Mouse (Mus musculus) spleen, embryonic (tissue): ENCODE measurements around the gene Il2.

Experiments used
- CTCF ChIA-PET: fragments of 350-600 bp; sonication (Branson Sonifier 250); formaldehyde crosslinking; loops from one replicate; lab custom pipeline; 2022; lab: Charles Lee

Il2 gene

GRCm38 (mm10) chr3:37125655-37126054 is at the start of gene Il2:
TSS of gene Il2 (minus strand) at chr3:37125959.
- CTCF ChIA-PET = no interaction called here

GRCm38 (mm10) chr3:37174711-37175572 is 49.2 kb upstream of the Il2 start:
- CTCF ChIA-PET = no interaction called here

- CTCF ChIA-PET = no interaction called here
These were observed 47.5 kb upstream of the Il2 start for GRCm38 (mm10) chr3:37173285-37173684.

GRCm38 (mm10) chr3:37169283-37169682 is 43.5 kb upstream of the Il2 start:
- CTCF ChIA-PET = no interaction called here

GRCm38 (mm10) chr3:37161096-37161495 is 35.3 kb upstream of the Il2 start:
- CTCF ChIA-PET = no interaction called here

GRCm38 (mm10) chr3:37158246-37158645 is 32.5 kb upstream of the Il2 start:
- CTCF ChIA-PET = no interaction called here

GRCm38 (mm10) chr3:37157082-37157481 is 31.3 kb upstream of the Il2 start:
- CTCF ChIA-PET = no interaction called here

- CTCF ChIA-PET = interaction anchor here (0.6 kb wide), 1 partner anchor 54 kb away, joined by 3 read pairs; no protein-coding TSS in a partner anchor
These were observed 28.6 kb upstream of the Il2 start for GRCm38 (mm10) chr3:37154396-37154795.

GRCm38 (mm10) chr3:37153004-37153403 is 27.2 kb upstream of the Il2 start:
- CTCF ChIA-PET = interaction anchor here (0.5 kb wide), 1 partner anchor 148 kb away, joined by 4 read pairs; no protein-coding TSS in a partner anchor

- CTCF ChIA-PET = no interaction called here
These were observed 26.5 kb upstream of the Il2 start for GRCm38 (mm10) chr3:37152274-37152673.

- CTCF ChIA-PET = no interaction called here
These were observed 21.1 kb upstream of the Il2 start for GRCm38 (mm10) chr3:37146810-37147209.

GRCm38 (mm10) chr3:37146406-37146805 is 20.6 kb upstream of the Il2 start:
- CTCF ChIA-PET = no interaction called here

GRCm38 (mm10) chr3:37144979-37145378 is 19.2 kb upstream of the Il2 start:
- CTCF ChIA-PET = no interaction called here

GRCm38 (mm10) chr3:37141827-37142226 is 16.1 kb upstream of the Il2 start:
- CTCF ChIA-PET = interaction anchor here (0.8 kb wide), 1 partner anchor 87 kb away, joined by 13 read pairs; no protein-coding TSS in a partner anchor

GRCm38 (mm10) chr3:37140168-37140906 is 14.6 kb upstream of the Il2 start:
- CTCF ChIA-PET = no interaction called here

GRCm38 (mm10) chr3:37139192-37139591 is 13.4 kb upstream of the Il2 start:
- CTCF ChIA-PET = no interaction called here

- CTCF ChIA-PET = no interaction called here
These were observed 11.5 kb upstream of the Il2 start for GRCm38 (mm10) chr3:37137231-37137630.

GRCm38 (mm10) chr3:37129063-37129462 is 3.3 kb upstream of the Il2 start:
- CTCF ChIA-PET = no interaction called here

- CTCF ChIA-PET = no interaction called here
These were observed 2.5 kb upstream of the Il2 start for GRCm38 (mm10) chr3:37128269-37128668.

GRCm38 (mm10) chr3:37126162-37126561 is 403 bp upstream of the Il2 start:
- CTCF ChIA-PET = no interaction called here

- CTCF ChIA-PET = no interaction called here
These were observed 35.0 kb downstream of the Il2 start for GRCm38 (mm10) chr3:37090721-37091120.

- CTCF ChIA-PET = no interaction called here
These were observed 40.9 kb downstream of the Il2 start for GRCm38 (mm10) chr3:37084860-37085259.

GRCm38 (mm10) chr3:37073211-37073610 is 52.5 kb downstream of the Il2 start:
- CTCF ChIA-PET = no interaction called here
